Mouse (Mus musculus) inflammation-experienced regulatory T-cells, adult 16 weeks (primary cell): ENCODE results near the gene Plcz1. TPM values are rescaled to one million over a fixed set of nuclear protein-coding genes. Genes with fewer than 3 reads are reported as not detected.

Experiments
- polyA plus RNA-seq: library from polyadenylated mRNA; unstranded; fragments of 100-300 nt; shearing (Covaris generic); gene quantifications from one replicate; pipeline ENCODE4 v1.2.1, GENCODE M21; 2017

Gene Plcz1
- not detected for polyA plus RNA-seq

DNA sequence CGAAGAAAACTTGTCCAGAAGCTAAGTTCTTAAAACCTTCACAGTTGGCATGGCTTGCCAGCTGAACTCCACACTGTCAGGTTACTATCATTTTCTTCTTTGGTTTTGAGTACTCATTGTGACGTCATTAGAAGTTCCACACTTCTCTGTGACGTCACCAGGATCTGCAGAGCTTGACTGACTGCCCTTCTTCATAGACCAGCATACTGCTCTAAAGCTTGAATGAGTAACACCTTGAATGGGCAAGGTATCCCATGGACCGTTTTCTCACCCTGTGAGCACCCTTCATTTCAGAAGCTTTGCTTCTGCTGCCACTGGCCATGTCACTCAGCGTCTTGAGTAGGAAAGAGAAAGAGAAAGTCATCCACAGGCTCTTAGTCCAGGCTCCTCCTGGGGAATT, at the start of gene Plcz1:
Gene Plcz1 (minus strand): TSS at position 101 of the 400 bp plus-strand sequence.

DNA sequence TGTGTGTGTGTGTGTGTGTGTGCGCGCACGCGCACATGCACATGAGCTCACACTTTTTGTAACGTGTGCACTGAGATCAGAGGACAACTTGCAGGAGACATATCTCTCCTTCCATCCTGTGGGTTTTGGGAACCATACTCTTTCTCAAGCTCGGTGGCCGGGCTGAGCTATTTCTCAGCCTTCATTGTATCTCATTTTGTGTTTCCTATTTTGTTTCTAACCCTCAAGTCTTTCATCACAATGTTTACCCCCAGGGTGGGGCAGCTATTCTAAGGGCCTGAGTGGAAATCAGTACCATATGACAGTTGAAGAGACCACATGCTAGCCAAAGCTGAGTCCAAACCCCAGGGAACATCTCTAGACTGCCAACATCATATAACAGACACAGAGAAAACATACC, 305 bp downstream of the Plcz1 start, which contains the start of gene Capza3:
Gene Capza3 (plus strand): TSS at position 301 of the 400 bp plus-strand sequence.

Other genes with a start within 250 kb of the Plcz1 start
- gene Capza3, start 205 bp downstream of the Plcz1 start, polyA plus RNA-seq = not detected